Mouse (Mus musculus): ENCODE measurements at regions not wholly inside any gene's neighbourhood (a gene's known extent, or its start where the extent isn't known, plus 50 kb on each side); places are given as distances from the start of the nearest gene placed in this dataset.

GRCm38 (mm10) chr15:56604266-56604665 lies 873.2 kb downstream of the Slc22a22 start:
- H3K4me2 ChIP-seq (replicated peaks; ENCODE audit: low read depth), result no peak overlapping the region
- TF ChIP-seq EP300 (optimal IDR thresholded peaks at IDR 0.05), result no peak
- H3K36me3 ChIP-seq (ENCODE audit: control insufficient read depth, insufficient read depth, low read length), result no peaks in the 10 kb centered on the region
- H3K27me3 ChIP-seq (ENCODE audit: control insufficient read depth, insufficient read depth, low read length), result no peaks in the 10 kb centered on the region
- no peaks in the 10 kb centered on the region for H3K9me3 ChIP-seq (ENCODE audit: control insufficient read depth, low read length)
- DNase-seq (ENCODE audit: low spot score), result no peak
- no peak for ATAC-seq (ENCODE audit: low FRiP score, low TSS enrichment)
- WGBS, result 84% methylated on average over 3 of the region's 3 CpGs
- no peak overlapping the region for H3K27ac ChIP-seq (replicated peaks)
- no peaks in the 10 kb centered on the region for H3K4me1 ChIP-seq (replicated peaks; ENCODE audit: control insufficient read depth, insufficient read depth)
- no peak overlapping the region for H3K9ac ChIP-seq (ENCODE audit: low read length)
- H3K4me3 ChIP-seq (ENCODE audit: low read depth, low read length), result no peak overlapping the region

DNA sequence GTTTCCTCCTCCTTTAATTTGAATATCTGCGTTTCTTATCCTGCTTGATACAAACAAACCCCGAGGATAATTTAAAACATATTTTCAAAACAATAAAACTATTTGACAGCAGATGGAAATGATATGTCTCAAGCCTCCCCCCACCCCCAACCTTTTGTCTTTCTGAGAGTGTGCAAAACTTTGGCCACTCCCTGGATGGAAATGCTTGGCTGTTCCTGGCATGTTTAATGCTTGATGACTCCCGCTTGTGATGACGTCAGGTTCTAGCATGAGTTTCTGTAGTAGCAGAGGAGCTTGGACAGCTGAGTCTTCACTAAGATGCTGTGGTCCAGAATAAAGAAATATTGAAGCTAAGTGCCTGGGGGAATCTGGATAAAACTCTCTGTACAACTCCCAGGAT lies 884.8 kb downstream of the Slc22a22 start:
- Histone ChIP-seq H3K4me3 (ENCODE audit: low read depth, low read length) (no peak overlapping the region), H3K36me3 (ENCODE audit: control insufficient read depth, insufficient read depth, low read length) (no peaks in the 10 kb centered on the region), H3K9ac (ENCODE audit: low read length) (no peak overlapping the region), H3K9me3 (ENCODE audit: control insufficient read depth, low read length) (no peaks in the 10 kb centered on the region), H3K27ac (replicated peaks) (no peak overlapping the region), H3K4me1 (replicated peaks; ENCODE audit: control insufficient read depth, insufficient read depth) (no peaks in the 10 kb centered on the region), H3K4me2 (replicated peaks; ENCODE audit: low read depth) (no peak overlapping the region), H3K27me3 (ENCODE audit: control insufficient read depth, insufficient read depth, low read length) (no peaks in the 10 kb centered on the region)
- no peak for ATAC-seq (ENCODE audit: low FRiP score, low TSS enrichment)
- TF ChIP-seq CTCF (IDR thresholded peaks at IDR 0.05; ENCODE audit: low read depth), result no peak
- no peak for TF ChIP-seq EP300 (optimal IDR thresholded peaks at IDR 0.05)
- no peak for DNase-seq (ENCODE audit: low spot score)
- 55% methylated on average over 4 of the region's 4 CpGs for WGBS

GRCm38 (mm10) chr15:56580745-56581515 lies 896.5 kb downstream of the Slc22a22 start:
- Histone ChIP-seq H3K4me3 (ENCODE audit: low read depth, low read length) (no peak overlapping the region), H3K9ac (ENCODE audit: low read length) (no peak overlapping the region), H3K4me2 (replicated peaks; ENCODE audit: low read depth) (no peak overlapping the region), H3K9me3 (ENCODE audit: control insufficient read depth, low read length) (no peaks in the 10 kb centered on the region), H3K27ac (replicated peaks) (no peak overlapping the region), H3K27me3 (ENCODE audit: control insufficient read depth, insufficient read depth, low read length) (no peaks in the 10 kb centered on the region), H3K36me3 (ENCODE audit: control insufficient read depth, insufficient read depth, low read length) (no peaks in the 10 kb centered on the region), H3K4me1 (replicated peaks; ENCODE audit: control insufficient read depth, insufficient read depth) (no peaks in the 10 kb centered on the region)
- no peak for TF ChIP-seq EP300 (optimal IDR thresholded peaks at IDR 0.05)
- no peak for TF ChIP-seq CTCF (IDR thresholded peaks at IDR 0.05; ENCODE audit: low read depth)
- DNase-seq (ENCODE audit: low spot score) (no peak), ATAC-seq (ENCODE audit: low FRiP score, low TSS enrichment) (no peak)
- 48% methylated on average over 3 of the region's 3 CpGs for WGBS

- no peak overlapping the region for H3K9ac ChIP-seq (ENCODE audit: low read length)
- no peak for ATAC-seq (ENCODE audit: low FRiP score, low TSS enrichment)
These were observed 914.2 kb downstream of the Slc22a22 start for GRCm38 (mm10) chr15:56563192-56563591.

DNA sequence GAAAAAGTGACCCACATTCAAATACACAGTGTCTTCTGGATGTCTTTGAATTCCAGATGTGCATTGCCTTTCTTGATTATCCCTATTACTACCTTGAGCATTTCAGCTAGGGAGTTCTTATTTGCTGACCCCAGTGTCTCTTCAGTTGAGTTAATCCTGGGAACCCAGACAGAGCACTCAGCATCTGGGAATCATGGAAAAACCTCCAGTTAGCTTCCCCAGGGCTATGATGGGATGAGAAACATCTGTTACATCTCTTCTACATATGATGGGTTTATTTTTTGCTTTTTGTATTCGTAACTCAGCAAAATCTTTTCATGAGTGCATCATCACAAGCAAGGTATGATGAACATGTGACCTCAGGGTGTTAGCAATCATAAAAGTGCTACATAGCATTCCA lies 914.6 kb downstream of the Slc22a22 start:
- Histone ChIP-seq H3K9me3 (ENCODE audit: control insufficient read depth, low read length) (no peaks in the 10 kb centered on the region), H3K27ac (replicated peaks) (no peak overlapping the region), H3K9ac (ENCODE audit: low read length) (no peak overlapping the region), H3K4me1 (replicated peaks; ENCODE audit: control insufficient read depth, insufficient read depth) (no peaks in the 10 kb centered on the region), H3K4me2 (replicated peaks; ENCODE audit: low read depth) (no peak overlapping the region), H3K36me3 (ENCODE audit: control insufficient read depth, insufficient read depth, low read length) (no peaks in the 10 kb centered on the region), H3K4me3 (ENCODE audit: low read depth, low read length) (no peak overlapping the region), H3K27me3 (ENCODE audit: control insufficient read depth, insufficient read depth, low read length) (no peaks in the 10 kb centered on the region)
- no peak for ATAC-seq (ENCODE audit: low FRiP score, low TSS enrichment)
- 57% methylated on average over 1 of the region's 1 CpGs for WGBS
- TF ChIP-seq EP300 (optimal IDR thresholded peaks at IDR 0.05) (no peak), CTCF (IDR thresholded peaks at IDR 0.05; ENCODE audit: low read depth) (no peak)
- DNase-seq (ENCODE audit: low spot score), result no peak

More at GRCm38 (mm10) chr15:56563192-56563591, 914.2 kb downstream of the Slc22a22 start:
- no peaks in the 10 kb centered on the region for H3K4me1 ChIP-seq (replicated peaks; ENCODE audit: control insufficient read depth, insufficient read depth)
- no peak overlapping the region for H3K27ac ChIP-seq (replicated peaks)
- TF ChIP-seq CTCF (IDR thresholded peaks at IDR 0.05; ENCODE audit: low read depth) (no peak), EP300 (optimal IDR thresholded peaks at IDR 0.05) (no peak)
- 29% methylated on average over 2 of the region's 2 CpGs for WGBS
- H3K36me3 ChIP-seq (ENCODE audit: control insufficient read depth, insufficient read depth, low read length), result no peaks in the 10 kb centered on the region
- H3K4me3 ChIP-seq (ENCODE audit: low read depth, low read length), result no peak overlapping the region
- no peaks in the 10 kb centered on the region for H3K9me3 ChIP-seq (ENCODE audit: control insufficient read depth, low read length)
- DNase-seq (ENCODE audit: low spot score), result no peak
- H3K27me3 ChIP-seq (ENCODE audit: control insufficient read depth, insufficient read depth, low read length), result no peaks in the 10 kb centered on the region
- no peak overlapping the region for H3K4me2 ChIP-seq (replicated peaks; ENCODE audit: low read depth)

GRCm38 (mm10) chr15:56562143-56562542 lies 915.3 kb downstream of the Slc22a22 start:
- TF ChIP-seq CTCF (IDR thresholded peaks at IDR 0.05; ENCODE audit: low read depth), result no peak

More at GRCm38 (mm10) chr15:56562143-56562542, 915.3 kb downstream of the Slc22a22 start:
- ATAC-seq (ENCODE audit: low FRiP score, low TSS enrichment), result no peak
- no peaks in the 10 kb centered on the region for H3K4me1 ChIP-seq (replicated peaks; ENCODE audit: control insufficient read depth, insufficient read depth)
- no peaks in the 10 kb centered on the region for H3K36me3 ChIP-seq (ENCODE audit: control insufficient read depth, insufficient read depth, low read length)
- H3K27ac ChIP-seq (replicated peaks), result no peak overlapping the region
- H3K9me3 ChIP-seq (ENCODE audit: control insufficient read depth, low read length), result no peaks in the 10 kb centered on the region
- no peaks in the 10 kb centered on the region for H3K27me3 ChIP-seq (ENCODE audit: control insufficient read depth, insufficient read depth, low read length)
- H3K4me2 ChIP-seq (replicated peaks; ENCODE audit: low read depth), result no peak overlapping the region
- 71% methylated on average over 2 of the region's 2 CpGs for WGBS
- H3K4me3 ChIP-seq (ENCODE audit: low read depth, low read length), result no peak overlapping the region
- no peak overlapping the region for H3K9ac ChIP-seq (ENCODE audit: low read length)
- no peak for DNase-seq (ENCODE audit: low spot score)

Measured in stomach, postnatal 0 days (tissue).